Mouse (Mus musculus) thymus, postnatal 25 days (tissue): ENCODE results near the gene Maea.
"Not testable (repeated sequence)": the region's sequence is repeated elsewhere in the genome, so short reads cannot be mapped to it uniquely, and the experiment has no call there.

ENCODE experiments used
- DNase-seq: peaks from one replicate; pipeline ENCODE4 v3.0.0; 2022

Maea gene

GRCm38 (mm10) chr5:33335273-33335976 lies at the start of gene Maea:
Gene Maea, plus strand, starts transcription at chr5:33335509.
- peak; percentile 94 for DNase-seq

- DNase-seq, result no peak
These were observed 41.4 kb upstream of the Maea start for GRCm38 (mm10) chr5:33293796-33294430.

GRCm38 (mm10) chr5:33297164-33297563 lies 38.1 kb upstream of the Maea start:
- no peak for DNase-seq

- no peak for DNase-seq
These were observed 33.5 kb upstream of the Maea start for GRCm38 (mm10) chr5:33301801-33302200.

GRCm38 (mm10) chr5:33310704-33311462 lies 24.4 kb upstream of the Maea start:
- no peak for DNase-seq

- DNase-seq, result no peak
These were observed 23.1 kb upstream of the Maea start for GRCm38 (mm10) chr5:33312192-33312591.

- no peak for DNase-seq
These were observed 10.8 kb upstream of the Maea start for GRCm38 (mm10) chr5:33324491-33324890.

GRCm38 (mm10) chr5:33334381-33335272 lies 682 bp upstream of the Maea start:
- no peak for DNase-seq

GRCm38 (mm10) chr5:33335977-33336360 lies 660 bp downstream of the Maea start:
- peak; percentile 41 for DNase-seq

GRCm38 (mm10) chr5:33337206-33337605 lies 1.9 kb downstream of the Maea start:
- DNase-seq, result no peak

GRCm38 (mm10) chr5:33341165-33341564 lies 5.9 kb downstream of the Maea start:
- DNase-seq, result no peak

- not testable (repeated sequence) for DNase-seq
These were observed 6.9 kb downstream of the Maea start for GRCm38 (mm10) chr5:33342248-33342647.

- no peak for DNase-seq
These were observed 7.5 kb downstream of the Maea start for GRCm38 (mm10) chr5:33342821-33343220.

GRCm38 (mm10) chr5:33343571-33343970 lies 8.3 kb downstream of the Maea start:
- no peak for DNase-seq

- DNase-seq, result no peak
These were observed 8.8 kb downstream of the Maea start for GRCm38 (mm10) chr5:33344070-33344469.

GRCm38 (mm10) chr5:33347620-33348019 lies 12.3 kb downstream of the Maea start:
- no peak for DNase-seq

- DNase-seq, result no peak
These were observed 13.9 kb downstream of the Maea start for GRCm38 (mm10) chr5:33349205-33349604.

GRCm38 (mm10) chr5:33349706-33350105 lies 14.4 kb downstream of the Maea start:
- DNase-seq, result no peak

GRCm38 (mm10) chr5:33351556-33352272 lies 16.4 kb downstream of the Maea start:
- DNase-seq, result no peak

- DNase-seq, result no peak
These were observed 16.9 kb downstream of the Maea start for GRCm38 (mm10) chr5:33352273-33352645.

- DNase-seq, result no peak
These were observed 17.7 kb downstream of the Maea start for GRCm38 (mm10) chr5:33353011-33353410.

- no peak for DNase-seq
These were observed 22.2 kb downstream of the Maea start for GRCm38 (mm10) chr5:33357494-33357893.
